Mouse (Mus musculus) kidney, embryonic 15.5 days (tissue): ENCODE data around the gene Gnptab. TPM values are rescaled to one million over a fixed set of nuclear protein-coding genes. Genes with fewer than 3 reads are reported as not detected.

Experiments used
- ATAC-seq: fragments of 200-750 bp; cut with Nextera tagmentation; replicated peaks from 2 replicates; pipeline ENCODE4 v1.8.0; 2017; ENCODE audit warnings: moderate TSS enrichment; ENCODE audit not compliant: low FRiP score
- H3K27ac ChIP-seq: fragments of 300-500 bp; sonication (generic); 2 replicates; pipeline ENCODE4 v1.5.1; 2015; ENCODE audit warnings: mild to moderate bottlenecking, inconsistent platforms
- H3K27me3 ChIP-seq: fragments of 300-500 bp; sonication (generic); 2 replicates; pipeline ENCODE4 v1.6.1; 2015; ENCODE audit warnings: inconsistent platforms
- H3K36me3 ChIP-seq: fragments of 300-500 bp; sonication (generic); 2 replicates; pipeline ENCODE4 v1.6.1; 2015; ENCODE audit warnings: inconsistent platforms
- H3K4me1 ChIP-seq: fragments of 300-500 bp; sonication (generic); 2 replicates; pipeline ENCODE4 v1.6.1; 2015; ENCODE audit warnings: inconsistent platforms
- H3K4me2 ChIP-seq: fragments of 300-500 bp; sonication (generic); 2 replicates; pipeline ENCODE4 v1.6.1; 2015; ENCODE audit warnings: moderate library complexity, mild to moderate bottlenecking, inconsistent platforms
- H3K4me3 ChIP-seq: fragments of 300-500 bp; sonication (generic); replicated peaks from 2 replicates; pipeline ENCODE4 v1.5.1; 2015; ENCODE audit warnings: mild to moderate bottlenecking, inconsistent platforms
- H3K9ac ChIP-seq: fragments of 300-500 bp; sonication (generic); 2 replicates; pipeline ENCODE4 v1.6.1; 2015; ENCODE audit warnings: mild to moderate bottlenecking, inconsistent platforms
- H3K9me3 ChIP-seq: fragments of 300-500 bp; sonication (generic); replicated peaks from 2 replicates; pipeline ENCODE4 v1.6.1; 2016; ENCODE audit warnings: inconsistent platforms
- WGBS: fragments of 180-500 bp; shearing (Covaris S2); methylation state at CpG from one replicate; pipeline ENCODE4 v1.1.7; 2015; ENCODE audit warnings: mixed read lengths; 5-methylcytosine and 5-hydroxymethylcytosine counted together
- polyA plus RNA-seq: library from polyadenylated mRNA; unstranded; fragments of >200 nt; fragmentation: Nextera tagmentation; extraction: Ambion mirVana; gene quantifications from 2 replicates; pipeline ENCODE4 v1.2.1, GENCODE M21; 2015

The Gnptab gene
- polyA plus RNA-seq, result 12.4 and 14.3 TPM in 2 replicates

DNA sequence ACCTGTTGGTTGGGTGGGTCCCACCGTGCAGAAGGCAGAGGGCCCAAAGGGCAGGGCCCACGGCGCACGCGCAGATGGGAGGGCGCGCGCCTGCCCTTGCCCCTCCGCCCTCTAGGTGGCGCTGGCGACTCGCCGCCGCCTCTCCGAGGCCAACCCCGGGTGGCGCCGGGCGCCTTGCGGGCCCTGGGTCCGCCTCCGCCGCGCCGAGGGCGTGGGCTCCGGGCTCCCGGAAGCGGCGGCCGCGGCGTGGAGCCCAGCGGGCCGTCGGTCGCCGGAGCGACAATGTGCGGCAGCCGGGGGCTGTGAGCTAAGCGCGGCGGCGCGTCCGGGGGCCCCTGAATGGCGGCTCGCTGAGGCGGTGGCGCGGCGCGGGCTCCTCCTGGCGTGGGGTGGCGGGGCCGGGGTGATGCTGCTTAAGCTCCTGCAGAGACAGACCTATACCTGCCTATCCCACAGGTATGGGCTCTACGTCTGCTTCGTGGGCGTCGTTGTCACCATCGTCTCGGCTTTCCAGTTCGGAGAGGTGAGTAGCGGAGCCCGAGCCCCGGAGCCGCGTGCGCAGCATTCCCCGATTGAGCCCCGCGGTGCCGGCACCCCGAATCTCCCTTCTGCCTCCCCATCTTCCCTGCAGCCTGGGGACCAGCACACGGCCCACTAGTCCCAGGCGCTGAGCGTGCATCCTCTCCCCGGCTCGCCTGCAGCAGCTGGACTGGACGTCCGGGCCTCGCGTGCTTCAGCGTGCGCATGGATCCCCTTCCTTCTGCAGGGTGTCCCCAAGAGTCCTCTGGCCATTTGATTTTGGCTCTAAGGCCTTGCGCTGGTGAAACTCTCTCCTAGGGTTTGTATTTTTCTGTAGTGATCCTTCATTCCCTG is at the start of gene Gnptab, which contains the start of gene Dram1:
Gnptab (plus strand) TSS at position 120 of the 873 bp plus-strand sequence.
Dram1 (minus strand) TSS at position 68 of the 873 bp plus-strand sequence.
- H3K27me3 ChIP-seq, result peaks cover 6% of the 10 kb centered on the region; the same call in 1 of the 2 replicates
- no peaks in the 10 kb centered on the region for H3K36me3 ChIP-seq
- H3K4me2 ChIP-seq, result peak within 1 kb of the TSS; percentile 89
- H3K9me3 ChIP-seq, result no peaks in the 10 kb centered on the region
- peak within 1 kb of the TSS; percentile 85 for H3K4me3 ChIP-seq
- H3K27ac ChIP-seq, result peak within 1 kb of the TSS; percentile 67
- peaks cover 33% of the 10 kb centered on the region for H3K4me1 ChIP-seq
- peak; percentile 88 for ATAC-seq
- peak within 1 kb of the TSS; percentile 67 for H3K9ac ChIP-seq
- WGBS, result under 1% methylated on average over 87 of the region's 87 CpGs

- Histone ChIP-seq H3K9ac (no peak overlapping the region), H3K27ac (no peak overlapping the region), H3K4me2 (no peak overlapping the region), H3K4me3 (no peak overlapping the region), H3K36me3 (no peaks in the 10 kb centered on the region), H3K27me3 (no peaks in the 10 kb centered on the region; the same call in 1 of the 2 replicates), H3K4me1 (no peaks in the 10 kb centered on the region), H3K9me3 (no peaks in the 10 kb centered on the region)
- WGBS, result 28% methylated on average over 5 of the region's 5 CpGs
- no peak for ATAC-seq
These were observed 48.2 kb upstream of the Gnptab start for GRCm38 (mm10) chr10:88330695-88331094.

GRCm38 (mm10) chr10:88340660-88341059 is 38.3 kb upstream of the Gnptab start:
- Histone ChIP-seq H3K27ac (no peak overlapping the region), H3K36me3 (no peaks in the 10 kb centered on the region), H3K4me1 (0 out of 2 replicates have a peak, but pooled peaks cover 3% of the 10 kb centered on the region), H3K4me2 (no peak overlapping the region), H3K9ac (no peak overlapping the region), H3K9me3 (no peaks in the 10 kb centered on the region), H3K27me3 (no peaks in the 10 kb centered on the region), H3K4me3 (no peak overlapping the region)
- 92% methylated on average over 9 of the region's 9 CpGs for WGBS
- no peak for ATAC-seq

- no peaks in the 10 kb centered on the region for H3K9me3 ChIP-seq
- no peaks in the 10 kb centered on the region for H3K27me3 ChIP-seq
- 0 out of 2 replicates have a peak, but pooled peaks cover 3% of the 10 kb centered on the region for H3K4me1 ChIP-seq
- H3K4me3 ChIP-seq, result no peak overlapping the region
- no peaks in the 10 kb centered on the region for H3K36me3 ChIP-seq
- ATAC-seq, result no peak
- H3K9ac ChIP-seq, result no peak overlapping the region
- WGBS, result 78% methylated on average over 6 of the region's 6 CpGs
- H3K27ac ChIP-seq, result no peak overlapping the region
- H3K4me2 ChIP-seq, result no peak overlapping the region
These were observed 37.6 kb upstream of the Gnptab start for GRCm38 (mm10) chr10:88341368-88341767.

DNA sequence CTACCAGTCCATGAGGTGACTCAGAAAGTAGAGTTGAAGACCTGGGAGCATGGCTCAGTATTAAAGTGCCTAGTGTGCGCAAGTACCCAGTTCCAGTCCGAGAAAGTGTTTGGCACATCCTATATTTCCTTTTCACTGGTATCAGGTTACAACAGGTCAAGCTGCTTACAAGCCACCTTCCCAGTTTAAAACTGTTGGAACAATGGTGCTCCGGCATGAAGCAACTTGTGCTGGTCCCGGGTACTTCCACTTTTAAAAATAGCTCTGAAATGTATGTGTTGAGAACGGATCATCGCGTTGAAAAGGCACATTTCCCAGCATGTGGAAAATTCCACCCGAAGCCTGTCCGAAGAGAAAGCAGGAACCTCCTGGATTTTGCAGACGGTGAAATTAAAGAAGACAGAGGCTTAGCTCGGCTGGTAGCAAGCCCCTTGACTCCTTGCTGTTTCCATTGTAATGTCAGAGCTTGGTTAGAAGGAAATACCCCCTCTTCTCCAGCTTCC is 33.0 kb upstream of the Gnptab start:
- H3K36me3 ChIP-seq, result no peaks in the 10 kb centered on the region
- 63% methylated on average over 11 of the region's 11 CpGs for WGBS
- H3K9ac ChIP-seq, result no peak overlapping the region
- ATAC-seq, result no peak
- H3K4me2 ChIP-seq, result no peak overlapping the region
- no peaks in the 10 kb centered on the region for H3K9me3 ChIP-seq
- no peaks in the 10 kb centered on the region for H3K4me1 ChIP-seq
- no peaks in the 10 kb centered on the region for H3K27me3 ChIP-seq
- H3K27ac ChIP-seq, result no peak overlapping the region
- H3K4me3 ChIP-seq, result no peak overlapping the region

GRCm38 (mm10) chr10:88346454-88347245 is 32.3 kb upstream of the Gnptab start:
- Histone ChIP-seq H3K4me1 (no peaks in the 10 kb centered on the region), H3K4me3 (no peak overlapping the region), H3K27me3 (no peaks in the 10 kb centered on the region), H3K9ac (no peak overlapping the region), H3K4me2 (no peak overlapping the region), H3K27ac (no peak overlapping the region), H3K36me3 (no peaks in the 10 kb centered on the region), H3K9me3 (no peaks in the 10 kb centered on the region)
- ATAC-seq, result no peak
- 75% methylated on average over 12 of the region's 12 CpGs for WGBS

DNA sequence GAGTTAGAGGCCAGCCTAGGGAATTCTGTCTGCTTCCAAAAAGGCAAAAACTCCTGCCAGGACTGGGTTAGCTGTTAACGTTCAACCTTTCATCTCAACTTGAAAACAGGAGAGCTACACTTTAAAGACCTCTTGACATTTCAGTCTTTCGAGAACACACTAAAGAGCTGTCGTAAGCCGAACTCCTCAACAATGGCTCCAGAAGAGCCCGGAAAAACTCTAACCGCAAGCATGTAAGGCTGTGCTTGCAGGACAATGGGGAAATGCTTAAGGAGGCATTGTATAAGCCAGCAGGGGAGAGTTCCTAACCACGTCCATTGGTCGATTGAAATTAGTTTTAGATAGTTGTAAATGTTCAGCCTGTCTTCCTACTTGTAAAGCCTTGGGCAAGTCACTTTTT is 29.1 kb upstream of the Gnptab start:
- Histone ChIP-seq H3K36me3 (no peaks in the 10 kb centered on the region), H3K9ac (no peak overlapping the region), H3K4me2 (no peak overlapping the region), H3K27ac (no peak overlapping the region), H3K4me3 (no peak overlapping the region), H3K9me3 (no peaks in the 10 kb centered on the region), H3K27me3 (no peaks in the 10 kb centered on the region), H3K4me1 (no peaks in the 10 kb centered on the region)
- no peak for ATAC-seq
- 38% methylated on average over 8 of the region's 8 CpGs for WGBS

DNA sequence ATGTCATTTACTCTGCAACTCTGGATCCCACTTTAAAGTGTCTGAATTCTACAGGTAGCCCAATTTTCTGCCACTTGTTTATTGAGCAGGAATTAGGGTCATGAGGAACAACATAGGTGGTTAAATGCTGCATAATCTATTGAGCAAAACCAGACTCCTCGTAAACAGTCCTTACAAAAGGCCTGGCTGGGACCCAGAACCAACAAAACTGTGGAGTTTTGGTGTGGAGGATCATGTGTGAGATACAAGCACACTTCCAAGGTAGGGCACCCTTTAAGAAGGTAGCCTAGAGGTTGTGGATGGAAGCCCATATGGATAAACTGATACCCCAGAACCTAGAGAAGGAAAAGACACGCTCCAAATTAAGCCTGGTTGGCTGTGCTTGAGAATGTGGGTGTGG is 28.2 kb upstream of the Gnptab start:
- no peak overlapping the region for H3K4me3 ChIP-seq
- H3K36me3 ChIP-seq, result no peaks in the 10 kb centered on the region
- H3K27ac ChIP-seq, result no peak overlapping the region
- no peaks in the 10 kb centered on the region for H3K4me1 ChIP-seq
- ATAC-seq, result no peak
- WGBS, result 63% methylated on average over 2 of the region's 2 CpGs
- H3K9ac ChIP-seq, result no peak overlapping the region
- no peak overlapping the region for H3K4me2 ChIP-seq
- no peaks in the 10 kb centered on the region for H3K9me3 ChIP-seq
- H3K27me3 ChIP-seq, result no peaks in the 10 kb centered on the region

DNA sequence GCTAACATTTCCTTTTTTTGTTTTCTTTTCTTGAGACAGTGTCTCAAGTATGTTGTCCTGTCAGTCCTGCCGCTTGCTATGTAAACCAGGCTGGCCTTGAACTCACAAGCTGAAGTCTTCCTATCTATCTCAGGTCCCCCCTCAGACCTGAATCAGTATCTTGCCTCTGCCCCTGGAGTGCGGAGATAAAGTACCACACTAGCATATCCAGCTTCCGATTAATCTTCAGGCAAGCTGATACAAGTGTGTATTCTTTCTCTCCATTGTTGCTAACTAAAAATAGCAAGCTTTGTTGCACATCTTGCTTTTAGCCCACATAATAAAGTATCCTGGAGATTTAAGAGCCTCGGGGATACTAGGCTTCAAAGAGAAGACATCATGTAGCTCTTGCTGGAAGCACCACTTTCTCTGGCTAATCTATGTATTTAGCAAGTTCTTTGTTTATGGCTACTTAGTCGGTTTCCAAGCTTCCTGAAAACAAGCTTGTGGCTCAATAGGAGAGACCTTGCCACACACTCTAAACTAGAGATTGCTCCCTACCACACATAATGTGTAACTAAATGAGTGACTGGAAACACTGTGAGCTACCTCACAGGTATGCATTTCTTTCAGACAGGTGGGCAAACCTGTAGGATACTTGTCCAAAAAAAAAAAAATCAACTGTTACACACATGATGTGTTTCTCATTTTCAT is 27.4 kb upstream of the Gnptab start:
- no peak for ATAC-seq
- Histone ChIP-seq H3K4me2 (no peak overlapping the region), H3K27ac (no peak overlapping the region), H3K36me3 (no peaks in the 10 kb centered on the region), H3K9me3 (no peaks in the 10 kb centered on the region), H3K4me3 (no peak overlapping the region), H3K9ac (no peak overlapping the region), H3K27me3 (no peaks in the 10 kb centered on the region), H3K4me1 (peaks cover 3% of the 10 kb centered on the region)
- 67% methylated on average over 5 of the region's 5 CpGs for WGBS

DNA sequence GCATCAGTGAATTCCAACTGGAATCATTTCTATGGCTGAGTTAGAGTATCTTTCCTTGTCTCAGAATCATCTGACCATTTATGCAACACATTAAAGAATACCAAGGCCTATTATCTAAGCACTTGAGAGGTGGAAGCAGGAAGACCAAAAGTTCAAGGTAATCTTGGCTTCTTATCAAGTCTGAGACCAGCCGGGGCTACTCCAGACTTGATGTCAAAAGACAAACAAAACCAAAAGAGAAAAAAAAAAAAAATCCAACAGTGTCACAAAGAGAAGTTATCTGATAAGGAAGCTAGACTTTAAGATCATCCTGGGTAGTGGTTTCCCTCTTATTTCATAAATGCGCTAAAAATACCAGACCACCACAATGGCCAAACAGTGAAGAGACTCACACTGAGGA is 26.4 kb upstream of the Gnptab start:
- Histone ChIP-seq H3K4me1 (peaks cover 11% of the 10 kb centered on the region), H3K36me3 (no peaks in the 10 kb centered on the region), H3K9ac (no peak overlapping the region), H3K27ac (no peak overlapping the region), H3K4me3 (no peak overlapping the region), H3K4me2 (no peak overlapping the region), H3K9me3 (no peaks in the 10 kb centered on the region), H3K27me3 (no peaks in the 10 kb centered on the region)
- 80% methylated on average over 2 of the region's 2 CpGs for WGBS
- no peak for ATAC-seq

- 68% methylated on average over 5 of the region's 5 CpGs for WGBS
- no peaks in the 10 kb centered on the region for H3K9me3 ChIP-seq
- no peak overlapping the region for H3K9ac ChIP-seq
- no peak overlapping the region for H3K4me3 ChIP-seq
- H3K4me1 ChIP-seq, result peaks cover 11% of the 10 kb centered on the region
- H3K4me2 ChIP-seq, result no peak overlapping the region
- ATAC-seq, result no peak
- no peaks in the 10 kb centered on the region for H3K36me3 ChIP-seq
- H3K27me3 ChIP-seq, result no peaks in the 10 kb centered on the region
- H3K27ac ChIP-seq, result no peak overlapping the region
These were observed 24.3 kb upstream of the Gnptab start for GRCm38 (mm10) chr10:88354599-88354998.
